Mouse (Mus musculus) heart, adult 18-20 months (tissue): ENCODE results near the gene Rangrf. TPM values are rescaled to one million over a fixed set of nuclear protein-coding genes. Genes with fewer than 3 reads are reported as not detected.

Experiments
- DNase-seq, 2 experiments: peaks; one replicate each; pipeline ENCODE4 v3.0.0; 2021 to 2022; ENCODE audit warnings: mixed read lengths in 1 of 2
- total RNA-seq, 2 experiments: library from RNA; stranded (reverse); gene quantifications; 2 replicates each; pipeline ENCODE4 v1.2.3; 2021

Rangrf gene
- total RNA-seq, 2 experiments from 2014 or later: 87.5 to 102 TPM

DNA sequence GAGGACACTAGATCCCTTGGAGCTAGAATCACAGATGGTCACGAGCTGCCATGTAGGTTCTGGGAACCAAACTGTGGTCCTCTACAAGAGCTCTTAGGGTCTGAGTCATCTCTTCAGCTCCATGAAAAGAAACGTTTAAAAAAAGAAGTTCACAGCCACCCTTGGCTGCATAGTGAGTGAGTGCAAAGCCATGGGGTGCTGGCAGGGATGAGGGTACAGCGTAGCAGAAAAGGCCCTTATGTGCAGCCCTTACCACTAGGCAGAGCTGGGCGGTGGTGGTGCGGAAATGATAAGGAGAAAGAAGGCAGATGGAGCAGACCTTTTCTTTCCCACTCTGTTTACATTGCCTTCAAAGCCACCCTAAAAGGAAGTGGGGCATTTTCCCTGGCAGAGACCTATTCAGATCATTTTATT lies 4.3 kb upstream of the Rangrf start:
- DNase-seq: no peak

DNA sequence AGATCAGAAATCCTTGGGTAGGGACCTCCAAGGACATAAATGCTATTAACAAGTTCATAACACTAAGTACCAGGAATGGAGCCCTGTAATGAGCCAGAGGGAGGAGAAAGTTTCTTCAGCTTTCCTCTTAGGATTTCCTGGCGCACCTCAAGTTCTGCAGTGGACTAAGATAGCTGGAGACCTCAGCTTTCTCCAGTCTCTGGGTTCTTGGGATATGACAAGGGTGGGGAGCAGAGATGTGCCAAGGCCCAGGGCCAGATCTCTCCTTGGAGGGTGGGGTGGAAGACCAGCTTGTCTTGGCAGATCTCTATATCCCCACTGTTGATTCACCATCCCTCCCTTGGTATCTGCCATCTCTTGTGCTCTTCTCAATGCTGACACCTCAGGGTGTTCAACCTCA lies 616 bp upstream of the Rangrf start:
- no peak for DNase-seq

GRCm38 (mm10) chr11:68974059-68974450 lies 930 bp downstream of the Rangrf start:
- DNase-seq: no peak

- DNase-seq: peak; percentile 92 to 93
These were observed 1.5 kb downstream of the Rangrf start for GRCm38 (mm10) chr11:68973250-68974058.

- DNase-seq: peak; percentile 56 to 62
These were observed 4.8 kb downstream of the Rangrf start for GRCm38 (mm10) chr11:68970232-68970631.

DNA sequence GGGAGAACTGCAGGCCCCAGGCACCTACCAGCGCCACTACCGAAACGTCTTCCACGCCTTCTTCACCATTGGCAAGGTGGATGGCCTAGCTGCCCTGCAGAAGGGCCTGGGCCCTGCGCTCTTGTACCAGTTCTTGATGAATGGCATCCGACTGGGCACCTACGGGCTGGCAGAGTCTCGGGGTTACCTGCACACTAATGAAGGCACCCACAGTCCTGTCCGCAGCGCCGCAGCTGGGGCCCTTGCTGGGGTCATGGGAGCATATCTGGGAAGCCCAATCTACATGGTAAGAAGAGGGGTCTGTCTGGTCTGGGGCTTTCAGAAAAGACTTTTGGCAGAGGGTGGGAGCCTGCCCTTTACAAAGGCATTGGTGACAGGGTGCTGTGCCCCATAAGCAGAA lies 6.2 kb downstream of the Rangrf start:
- no peak for DNase-seq

DNA sequence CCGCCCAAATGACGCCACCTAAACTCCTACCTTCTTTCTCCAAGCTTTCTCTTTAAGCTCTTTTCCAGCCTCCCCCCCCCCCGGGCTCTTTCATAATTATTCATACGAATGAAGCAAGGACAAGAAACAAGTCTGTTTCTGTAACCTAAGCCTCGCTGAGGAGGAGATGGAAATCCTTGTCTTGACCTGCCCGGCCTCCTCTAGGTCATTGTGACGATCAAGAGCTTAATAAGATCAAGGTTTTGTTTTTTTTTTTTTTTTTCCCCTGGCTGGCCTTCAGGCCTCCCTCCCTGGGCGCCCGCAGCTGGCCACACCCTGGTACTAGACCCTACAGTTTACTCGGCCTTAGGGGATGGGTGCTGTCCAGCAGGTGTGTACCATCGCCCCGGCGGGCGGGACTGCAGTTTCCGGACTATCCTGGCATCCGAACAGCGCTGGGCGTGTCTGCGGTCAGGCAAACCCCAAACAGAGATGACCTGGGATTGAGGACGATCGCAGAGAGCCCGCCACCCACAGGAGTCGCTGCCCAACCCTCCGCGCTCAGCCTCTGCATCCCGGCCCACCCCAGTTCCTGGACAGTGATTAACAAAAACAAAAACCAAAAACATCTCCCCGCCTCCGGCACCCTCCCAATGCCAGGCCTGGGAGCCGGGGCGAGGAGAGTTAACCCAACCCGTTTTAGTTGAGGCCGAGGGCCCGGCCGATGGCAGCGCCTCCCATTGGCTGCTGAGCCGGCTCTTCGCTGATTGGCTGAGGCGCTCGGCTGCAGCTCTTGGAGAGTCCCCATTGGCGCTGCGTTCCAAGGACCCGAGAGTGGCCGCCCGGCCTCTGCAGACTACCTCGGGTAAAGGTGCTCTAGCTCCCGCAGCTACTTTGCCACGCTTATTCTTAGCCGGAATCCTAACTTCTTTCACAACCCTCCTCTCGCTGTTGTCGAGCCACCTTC lies 7.4 kb downstream of the Rangrf start, which contains the start of gene Slc25a35:
TSS of gene Slc25a35 (plus strand) at position 795 of the 946 bp plus-strand sequence.
- peak; percentile 92 to 96 for DNase-seq

GRCm38 (mm10) chr11:68966554-68966953 lies 8.4 kb downstream of the Rangrf start:
- DNase-seq: no peak

DNA sequence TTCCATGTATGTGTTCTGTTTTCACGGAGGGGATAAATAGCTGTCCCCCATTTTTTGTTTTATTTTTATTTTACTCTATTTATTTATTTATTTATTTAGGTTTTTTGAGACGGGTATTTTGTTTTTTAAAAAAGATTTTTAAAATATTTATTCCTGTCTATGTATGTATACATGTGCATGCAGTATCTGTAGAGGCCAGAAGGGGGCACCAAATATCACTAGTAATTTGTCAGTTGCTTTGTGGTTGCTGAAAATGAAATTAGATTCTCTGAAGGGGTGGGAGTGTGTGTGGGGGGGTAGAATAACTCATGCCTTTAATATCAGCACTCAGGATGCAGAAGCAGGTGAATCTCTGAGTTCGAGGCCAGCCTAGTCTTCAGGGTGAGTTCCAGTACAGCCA lies 9.1 kb downstream of the Rangrf start:
- peak; percentile 60 to 82 for DNase-seq

DNA sequence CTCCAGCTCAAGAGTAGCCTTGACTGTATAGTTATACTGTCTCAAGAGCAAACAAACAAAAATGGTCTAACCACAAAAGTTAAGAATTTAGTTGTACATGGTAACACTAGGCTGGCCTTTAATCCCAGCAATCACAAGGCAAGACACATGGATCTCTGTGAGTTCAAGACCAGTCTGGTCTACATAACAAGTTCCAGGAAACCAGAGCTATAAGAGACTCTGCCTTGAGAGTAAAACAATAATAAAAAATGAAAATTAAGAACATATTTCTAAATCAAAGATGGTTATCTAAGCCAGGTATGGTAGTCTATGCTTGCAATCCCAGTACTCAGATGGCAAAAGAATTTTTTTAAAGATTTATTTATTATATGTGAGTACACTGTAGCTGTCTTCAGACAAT lies 9.9 kb downstream of the Rangrf start:
- no peak for DNase-seq

DNA sequence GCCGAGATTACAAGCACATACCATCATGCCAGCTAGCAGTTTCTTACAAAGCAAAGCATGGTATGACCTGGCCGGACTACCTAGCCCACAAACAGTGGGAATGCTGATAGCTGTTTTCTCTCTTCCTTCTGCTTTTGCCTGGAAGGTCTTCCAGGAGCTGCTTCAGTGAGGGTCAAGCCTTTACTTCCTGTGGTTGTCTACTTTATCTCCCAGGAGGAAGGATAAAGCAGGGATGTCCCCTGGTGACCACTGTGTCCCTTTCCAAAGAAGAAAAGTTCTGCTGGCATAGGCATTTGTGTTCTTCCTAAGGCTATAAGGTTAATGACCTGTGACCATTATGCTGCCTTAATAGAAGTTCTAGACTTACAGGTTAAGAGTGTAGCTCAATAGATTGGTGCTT lies 11.6 kb downstream of the Rangrf start:
- no peak for DNase-seq

DNA sequence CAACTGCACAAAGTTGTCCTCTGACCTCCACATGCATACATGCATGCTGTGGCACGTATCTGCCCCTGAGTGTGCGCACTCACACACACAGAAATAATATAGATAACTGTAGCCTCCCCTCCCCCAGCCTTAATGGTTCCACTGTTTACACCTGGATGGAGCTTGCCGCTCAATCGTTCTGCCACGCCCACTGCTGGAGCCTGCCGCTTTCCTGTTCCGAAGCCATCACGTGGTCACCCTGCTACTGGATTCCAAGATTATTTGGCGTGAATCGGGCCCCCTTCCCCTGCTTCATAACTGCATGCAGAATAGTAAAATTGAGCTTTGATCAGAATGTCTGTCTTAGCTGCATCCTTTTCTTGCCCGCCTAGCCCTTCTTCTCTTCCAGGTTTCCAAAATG lies 12.8 kb downstream of the Rangrf start:
- peak in 1 of 2 experiments; percentile 20 for DNase-seq

- DNase-seq: no peak
These were observed 13.4 kb downstream of the Rangrf start for GRCm38 (mm10) chr11:68961596-68961995.

DNA sequence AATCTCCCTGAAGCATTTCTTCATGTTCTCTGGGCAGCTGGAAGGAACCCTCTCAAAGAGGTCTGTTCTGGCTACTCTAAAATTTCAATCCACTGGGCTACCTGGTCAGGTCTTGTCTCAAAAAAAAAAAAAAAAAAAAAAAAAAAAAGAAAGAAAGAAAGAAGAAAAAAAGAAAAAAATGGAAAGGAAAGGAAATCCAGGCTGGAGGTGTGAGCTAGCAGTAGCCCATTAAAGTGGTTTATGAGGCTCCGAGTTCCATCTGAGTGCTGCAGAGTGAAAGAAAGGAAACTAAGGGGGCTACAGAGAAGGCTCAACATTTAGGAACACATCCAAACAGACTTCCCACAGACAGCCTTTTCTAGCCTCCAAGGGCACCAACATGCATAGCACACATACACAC lies 17.0 kb downstream of the Rangrf start:
- DNase-seq: no peak

- DNase-seq: peak in 1 of 2 experiments; percentile 65
These were observed 17.7 kb downstream of the Rangrf start, which contains the start of gene Arhgef15 for GRCm38 (mm10) chr11:68957308-68957707. Gene Arhgef15, minus strand, starts transcription at chr11:68957480.

DNA sequence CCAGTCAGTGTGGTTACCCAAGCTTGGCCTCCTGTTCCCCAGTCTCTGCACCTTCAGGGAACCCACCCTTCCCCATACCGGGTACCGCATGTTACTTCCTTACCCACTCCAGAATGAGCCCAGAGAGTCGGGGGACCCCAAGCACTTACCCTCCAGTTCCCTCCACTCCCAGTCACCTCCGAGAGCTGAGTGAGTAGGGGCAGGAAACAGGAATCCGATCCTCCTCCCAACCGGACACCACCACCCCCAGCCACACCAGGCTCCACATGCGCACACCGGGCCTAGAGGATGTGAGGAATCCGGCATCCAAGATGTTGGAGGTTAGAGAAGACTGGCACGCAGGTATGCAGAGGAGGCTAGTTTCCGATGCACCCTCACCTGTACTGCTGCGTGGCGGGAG lies 18.3 kb downstream of the Rangrf start:
- peak in 1 of 2 experiments; percentile 74 for DNase-seq

- DNase-seq: peak; percentile 58 to 81
These were observed 18.9 kb downstream of the Rangrf start for GRCm38 (mm10) chr11:68956107-68956506.

GRCm38 (mm10) chr11:68955473-68955872 lies 19.5 kb downstream of the Rangrf start:
- DNase-seq: no peak

GRCm38 (mm10) chr11:68954408-68954807 lies 20.6 kb downstream of the Rangrf start:
- DNase-seq: peak in 1 of 2 experiments; percentile 37

GRCm38 (mm10) chr11:68953903-68954302 lies 21.1 kb downstream of the Rangrf start:
- DNase-seq: no peak

- no peak for DNase-seq
These were observed 27.4 kb downstream of the Rangrf start for GRCm38 (mm10) chr11:68947542-68947993.

GRCm38 (mm10) chr11:68946806-68947440 lies 28.1 kb downstream of the Rangrf start:
- no peak for DNase-seq
